In genomic region chr3:137846552-137846951, GRCm38 (mm10) we compare ENCODE assay signal across 21 mouse cellular contexts. TPM values are rescaled to one million over a fixed set of nuclear protein-coding genes. Genes with fewer than 3 reads are reported as not detected.
A peak's percentile ranks its signal among the peaks of the same experiment; 100 is the strongest.
DNase-seq lines count a peak whose midpoint lies in the region; ATAC-seq lines count a peak whose summit lies in the region.
"Had no signal": no experiment of that assay in that cellular context is flagged by ENCODE, and none has a peak within 500 bp of the region (broad histone marks: within the 10 kb centered on the region; RNA-seq: fewer than 3 reads in every experiment).

No protein-coding gene starts in this region.

- ATAC-seq in hematopoietic stem cell, adult 5-6 weeks (replicated peaks in 1 of 2; ENCODE audit: insufficient read depth in 1 of 2, low FRiP score in 2 of 2, low TSS enrichment in 1 of 2, low read depth in 1 of 2, poor library complexity in 2 of 2, severe bottlenecking in 2 of 2): peak; percentile 30 to 68; a peak in 1 of 4 replicates
- ATAC-seq in megakaryocyte progenitor cell, adult 5-6 weeks (replicated peaks; ENCODE audit: poor library complexity): peak; percentile 78
- ATAC-seq in midbrain, embryonic 15.5 days (replicated peaks): no peak
- ATAC-seq in heart, embryonic 12.5 days (ENCODE audit: insufficient number of reproducible peaks, low FRiP score): no peak
- ATAC-seq: forebrain, embryonic 16.5 days; hindbrain, postnatal 0 days had no signal

- no peaks in the 10 kb centered on the region for H3K27me3 ChIP-seq in midbrain, embryonic 15.5 days (replicated peaks)
- no peaks in the 10 kb centered on the region for H3K27me3 ChIP-seq in heart, embryonic 12.5 days (replicated peaks)
- H3K27me3 ChIP-seq: embryonic facial prominence, embryonic 13.5 days; forebrain, embryonic 12.5 days; hindbrain, embryonic 13.5 days had no signal

- H3K9me3 ChIP-seq in midbrain, embryonic 15.5 days: no peaks in the 10 kb centered on the region
- H3K9me3 ChIP-seq in heart, embryonic 12.5 days (replicated peaks): 0 out of 2 replicates have a peak, but pooled peaks cover 2% of the 10 kb centered on the region
- H3K9me3 ChIP-seq: embryonic facial prominence, embryonic 13.5 days; forebrain, embryonic 12.5 days; hindbrain, embryonic 13.5 days had no signal

- H3K27ac ChIP-seq in midbrain, embryonic 15.5 days: no peak overlapping the region
- H3K27ac ChIP-seq in heart, embryonic 12.5 days (ENCODE audit: poor library complexity, severe bottlenecking): no peak overlapping the region
- H3K27ac ChIP-seq: embryonic facial prominence, embryonic 13.5 days; forebrain, embryonic 12.5 days; hindbrain, embryonic 13.5 days; hindbrain, postnatal 0 days had no signal

- H3K4me2 ChIP-seq in midbrain, embryonic 15.5 days: no peak overlapping the region
- no peak overlapping the region for H3K4me2 ChIP-seq in heart, embryonic 12.5 days
- H3K4me2 ChIP-seq: embryonic facial prominence, embryonic 13.5 days; forebrain, embryonic 12.5 days; hindbrain, embryonic 13.5 days had no signal

- 89% methylated on average over 5 of the region's 5 CpGs for WGBS in midbrain, embryonic 15.5 days
- WGBS in heart, embryonic 12.5 days: 67% methylated on average over 5 of the region's 5 CpGs

- no peak overlapping the region for H3K4me3 ChIP-seq in midbrain, embryonic 15.5 days
- H3K4me3 ChIP-seq in heart, embryonic 12.5 days: no peak overlapping the region
- H3K4me3 ChIP-seq: embryonic facial prominence, embryonic 13.5 days; forebrain, embryonic 12.5 days; hindbrain, embryonic 13.5 days had no signal

- DNase-seq in 416B (ENCODE audit: low read depth) (peak; percentile 86), MEL-GATA-1-ER (ENCODE audit: extremely low read depth, low read depth) (peak; percentile 68)
- DNase-seq in thymus, postnatal 25 days: no peak
- no peak for DNase-seq in gastrocnemius, adult 8-10 months (ENCODE audit: low spot score in 2 of 2)
- DNase-seq: adrenal gland, postnatal 10 days; cerebellum, adult 11-12 months; cerebellum, adult 9-10 months; cerebellum, postnatal 25 days; gastrocnemius, postnatal 25 days; heart, adult 11 months; heart, postnatal 10 days; heart, postnatal 4 days had no signal

- no peak overlapping the region for H3K9ac ChIP-seq in midbrain, embryonic 15.5 days
- H3K9ac ChIP-seq in heart, embryonic 12.5 days: no peak overlapping the region
- H3K9ac ChIP-seq: embryonic facial prominence, embryonic 13.5 days; forebrain, embryonic 12.5 days; hindbrain, embryonic 13.5 days had no signal

- H3K4me1 ChIP-seq in midbrain, embryonic 15.5 days: no peaks in the 10 kb centered on the region; the same call in 1 of the 2 replicates
- no peaks in the 10 kb centered on the region for H3K4me1 ChIP-seq in heart, embryonic 12.5 days (replicated peaks)
- H3K4me1 ChIP-seq: embryonic facial prominence, embryonic 13.5 days; hindbrain, embryonic 13.5 days had no signal

- H3K36me3 ChIP-seq in midbrain, embryonic 15.5 days (replicated peaks): no peaks in the 10 kb centered on the region
- H3K36me3 ChIP-seq in heart, embryonic 12.5 days: no peaks in the 10 kb centered on the region
- H3K36me3 ChIP-seq: embryonic facial prominence, embryonic 13.5 days; forebrain, embryonic 12.5 days; hindbrain, embryonic 13.5 days had no signal

RNA-seq across cellular contexts. Expression of gene H2afz, which starts 17.7 kb away (rescaled TPM):
- total RNA-seq in hematopoietic stem cell, adult 5-6 weeks (2017): 802 and 1,149 TPM in 2 replicates
- total RNA-seq in megakaryocyte progenitor cell, adult 5-6 weeks (2015): 1,493 and 1,629 TPM in 2 replicates
- total RNA-seq in megakaryocyte progenitor cell, adult 5-6 weeks (2017): 1,461 and 1,542 TPM in 2 replicates
- 694 and 721 TPM in 2 replicates for polyA plus RNA-seq in midbrain, embryonic 15.5 days (2015; fragmentation: Nextera tagmentation; extraction: Ambion mirVana)
- polyA plus RNA-seq in heart, embryonic 12.5 days (2016; fragmentation: Nextera tagmentation; extraction: Ambion mirVana): 1,274 and 1,305 TPM in 2 replicates
- total RNA-seq in gastrocnemius, adult 8-10 months (2022): 10 to 100 TPM; 70.3 to 85.0 (median 79.7) TPM

RNA-seq across cellular contexts. Expression of gene Dnajb14, which starts 20.9 kb away (rescaled TPM):
- 10.4 and 15.9 TPM in 2 replicates for total RNA-seq in hematopoietic stem cell, adult 5-6 weeks (2017)
- 4.5 and 7.3 TPM in 2 replicates for total RNA-seq in megakaryocyte progenitor cell, adult 5-6 weeks (2015)
- total RNA-seq in megakaryocyte progenitor cell, adult 5-6 weeks (2017): 5.4 and 6.2 TPM in 2 replicates
- polyA plus RNA-seq in midbrain, embryonic 15.5 days (2015; fragmentation: Nextera tagmentation; extraction: Ambion mirVana): 15.8 and 16.7 TPM in 2 replicates
- 14.1 and 15.0 TPM in 2 replicates for polyA plus RNA-seq in heart, embryonic 12.5 days (2016; fragmentation: Nextera tagmentation; extraction: Ambion mirVana)
- 1 to 10 TPM; 5.1 to 9.1 (median 7.7) TPM for total RNA-seq in gastrocnemius, adult 8-10 months (2022)

Comparison
In these comparisons a context has a peak if more than half of its experiments do, and no peak if none do; other contexts are left out.
1. DNase-seq: peak in 416B (single experiment) and MEL-GATA-1-ER (single experiment); none in thymus, postnatal 25 days (single experiment) and gastrocnemius, adult 8-10 months (0 of 2).
2. ATAC-seq: peak in hematopoietic stem cell, adult 5-6 weeks (2 of 2) and megakaryocyte progenitor cell, adult 5-6 weeks (single experiment); none in midbrain, embryonic 15.5 days (single experiment) and heart, embryonic 12.5 days (single experiment).